Mouse (Mus musculus) liver, embryonic 16.5 days (tissue): ENCODE measurements around the gene Foxo3. TPM values are rescaled to one million over a fixed set of nuclear protein-coding genes. Genes with fewer than 3 reads are reported as not detected.

Source experiments
- ATAC-seq: fragments of 200-750 bp; cut with Nextera tagmentation; 2 replicates; pipeline ENCODE4 v1.8.0; 2017; ENCODE audit warnings: low read depth, mild to moderate bottlenecking, moderate number of reproducible peaks, moderate library complexity
- H3K27ac ChIP-seq: fragments of 300-500 bp; sonication (generic); 2 replicates; pipeline ENCODE4 v1.5.1; 2014; ENCODE audit warnings: mild to moderate bottlenecking, low read length
- H3K27me3 ChIP-seq: fragments of 300-500 bp; sonication (generic); 2 replicates; pipeline ENCODE4 v1.6.1; 2014; ENCODE audit warnings: low read depth, low read length, mixed read lengths; ENCODE audit not compliant: control insufficient read depth, insufficient read depth
- H3K36me3 ChIP-seq: fragments of 300-500 bp; sonication (generic); 2 replicates; pipeline ENCODE4 v1.6.1; 2014; ENCODE audit warnings: mild to moderate bottlenecking; ENCODE audit not compliant: control insufficient read depth, insufficient read depth
- H3K4me1 ChIP-seq: fragments of 300-500 bp; sonication (generic); 2 replicates; pipeline ENCODE4 v1.6.1; 2014; ENCODE audit warnings: low read depth, low read length, mixed read lengths; ENCODE audit not compliant: control insufficient read depth
- H3K4me2 ChIP-seq: fragments of 300-500 bp; sonication (generic); 2 replicates; pipeline ENCODE4 v1.6.1; 2014; ENCODE audit warnings: low read depth, low read length, mixed read lengths
- H3K4me3 ChIP-seq: fragments of 300-500 bp; sonication (generic); 2 replicates; pipeline ENCODE4 v1.5.1; 2014; ENCODE audit warnings: low read depth, mild to moderate bottlenecking, low read length
- H3K9ac ChIP-seq: fragments of 300-500 bp; sonication (generic); 2 replicates; pipeline ENCODE4 v1.6.1; 2014; ENCODE audit warnings: low read depth, low read length
- H3K9me3 ChIP-seq: fragments of 300-500 bp; sonication (generic); replicated peaks from 2 replicates; pipeline ENCODE4 v1.6.1; 2016; ENCODE audit warnings: low read length; ENCODE audit not compliant: control insufficient read depth
- WGBS: fragments of 180-500 bp; shearing (Covaris S2); extraction: QIAGEN DNeasy Blood & Tissue Kit; methylation state at CpG from one replicate; pipeline ENCODE4 v1.1.7; 2014; ENCODE audit not compliant: insufficient replicate concordance; 5-methylcytosine and 5-hydroxymethylcytosine counted together
- polyA plus RNA-seq: library from polyadenylated mRNA; unstranded; fragments of >200 nt; fragmentation: Nextera tagmentation; extraction: Ambion mirVana; gene quantifications from 2 replicates; pipeline ENCODE4 v1.2.1, GENCODE M21; 2015

The Foxo3 gene
- polyA plus RNA-seq = 12.7 and 13.7 TPM in 2 replicates

GRCm38 (mm10) chr10:42276507-42277345, at the start of gene Foxo3:
TSS of gene Foxo3 (minus strand) at chr10:42276755.
- H3K9me3 ChIP-seq = no peaks in the 10 kb centered on the region
- H3K4me1 ChIP-seq = peaks cover 28% of the 10 kb centered on the region
- ATAC-seq = peak; percentile 77
- WGBS = under 1% methylated on average over 76 of the region's 88 CpGs
- peaks cover 24% of the 10 kb centered on the region for H3K36me3 ChIP-seq
- peak within 1 kb of the TSS; percentile 100 for H3K4me2 ChIP-seq
- peak within 1 kb of the TSS; percentile 93 for H3K9ac ChIP-seq
- H3K27ac ChIP-seq = peak within 1 kb of the TSS; percentile 96
- no peaks in the 10 kb centered on the region for H3K27me3 ChIP-seq
- H3K4me3 ChIP-seq = peak within 1 kb of the TSS; percentile 100

- 76% methylated on average over 10 of the region's 10 CpGs for WGBS
- Histone ChIP-seq H3K36me3 (no peaks in the 10 kb centered on the region), H3K9me3 (no peaks in the 10 kb centered on the region), H3K4me3 (no peak overlapping the region), H3K4me1 (no peaks in the 10 kb centered on the region), H3K27ac (no peak overlapping the region), H3K27me3 (no peaks in the 10 kb centered on the region), H3K4me2 (no peak overlapping the region), H3K9ac (no peak overlapping the region)
- ATAC-seq = no peak
These were observed 48.8 kb upstream of the Foxo3 start for GRCm38 (mm10) chr10:42325305-42325704.

DNA sequence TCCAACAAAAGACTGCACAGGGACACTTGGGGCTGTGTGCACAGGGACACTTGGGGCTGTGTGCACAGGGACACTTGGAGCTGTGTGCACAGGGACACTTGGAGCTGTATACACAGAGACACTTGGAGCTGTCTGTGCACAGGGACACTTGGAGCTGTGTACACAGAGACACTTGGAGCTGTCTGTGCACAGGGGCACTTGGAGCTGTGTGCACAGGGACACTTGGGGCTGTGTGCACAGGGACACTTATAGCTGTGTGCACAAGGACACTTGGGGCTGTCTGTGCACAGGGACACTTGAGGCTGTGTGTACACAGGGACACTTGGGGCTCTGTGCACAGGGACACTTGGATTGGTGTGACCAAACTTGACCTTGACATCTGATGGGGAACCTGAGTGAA, 47.4 kb upstream of the Foxo3 start:
- no peak overlapping the region for H3K9ac ChIP-seq
- no peaks in the 10 kb centered on the region for H3K4me1 ChIP-seq
- no peaks in the 10 kb centered on the region for H3K36me3 ChIP-seq
- no peak overlapping the region for H3K4me2 ChIP-seq
- no peak overlapping the region for H3K4me3 ChIP-seq
- H3K27ac ChIP-seq = no peak overlapping the region
- no peak for ATAC-seq
- no peaks in the 10 kb centered on the region for H3K27me3 ChIP-seq
- H3K9me3 ChIP-seq = no peaks in the 10 kb centered on the region

GRCm38 (mm10) chr10:42313222-42313786, 36.7 kb upstream of the Foxo3 start:
- H3K27me3 ChIP-seq = no peaks in the 10 kb centered on the region
- no peak overlapping the region for H3K4me2 ChIP-seq
- H3K36me3 ChIP-seq = no peaks in the 10 kb centered on the region
- ATAC-seq = no peak
- no peak overlapping the region for H3K9ac ChIP-seq
- 50% methylated on average over 22 of the region's 22 CpGs for WGBS
- no peaks in the 10 kb centered on the region for H3K4me1 ChIP-seq
- no peaks in the 10 kb centered on the region for H3K9me3 ChIP-seq
- H3K27ac ChIP-seq = no peak overlapping the region
- H3K4me3 ChIP-seq = no peak overlapping the region

DNA sequence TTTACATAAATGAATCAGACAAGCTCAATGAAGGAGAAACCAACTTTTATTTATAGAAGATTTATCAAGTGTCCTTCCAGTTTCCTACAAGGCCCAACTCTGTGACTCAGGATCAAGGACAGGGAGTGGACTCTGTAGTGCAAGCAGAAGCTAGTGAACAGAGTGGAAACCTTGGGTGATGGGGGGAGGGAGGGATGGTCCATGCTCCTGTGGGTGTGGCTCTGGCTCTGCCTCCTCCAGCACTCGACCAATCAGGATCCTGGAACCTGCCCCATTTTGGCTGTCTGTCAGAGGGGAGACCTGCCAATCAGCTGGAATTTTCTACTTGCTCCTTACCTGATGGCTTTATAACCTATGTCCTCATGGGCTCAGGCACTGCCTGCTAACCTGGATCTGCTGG, 36.0 kb upstream of the Foxo3 start:
- 60% methylated on average over 1 of the region's 1 CpGs for WGBS
- ATAC-seq = no peak

GRCm38 (mm10) chr10:42308687-42308987, 32.1 kb upstream of the Foxo3 start:
- H3K4me2 ChIP-seq = peak overlapping the region; percentile 33
- H3K4me3 ChIP-seq = no peak overlapping the region
- H3K27me3 ChIP-seq = no peaks in the 10 kb centered on the region
- H3K4me1 ChIP-seq = no peaks in the 10 kb centered on the region
- WGBS = 31% methylated on average over 8 of the region's 8 CpGs
- no peaks in the 10 kb centered on the region for H3K36me3 ChIP-seq
- H3K9ac ChIP-seq = no peak overlapping the region
- no peak overlapping the region for H3K27ac ChIP-seq
- no peak for ATAC-seq
- H3K9me3 ChIP-seq = no peaks in the 10 kb centered on the region

More for the DNA sequence above, 36.0 kb upstream of the Foxo3 start:
- H3K27ac ChIP-seq = no peak overlapping the region
- H3K9me3 ChIP-seq = no peaks in the 10 kb centered on the region
- no peak overlapping the region for H3K4me2 ChIP-seq
- no peaks in the 10 kb centered on the region for H3K36me3 ChIP-seq
- no peaks in the 10 kb centered on the region for H3K4me1 ChIP-seq
- H3K4me3 ChIP-seq = no peak overlapping the region
- no peaks in the 10 kb centered on the region for H3K27me3 ChIP-seq
- no peak overlapping the region for H3K9ac ChIP-seq

DNA sequence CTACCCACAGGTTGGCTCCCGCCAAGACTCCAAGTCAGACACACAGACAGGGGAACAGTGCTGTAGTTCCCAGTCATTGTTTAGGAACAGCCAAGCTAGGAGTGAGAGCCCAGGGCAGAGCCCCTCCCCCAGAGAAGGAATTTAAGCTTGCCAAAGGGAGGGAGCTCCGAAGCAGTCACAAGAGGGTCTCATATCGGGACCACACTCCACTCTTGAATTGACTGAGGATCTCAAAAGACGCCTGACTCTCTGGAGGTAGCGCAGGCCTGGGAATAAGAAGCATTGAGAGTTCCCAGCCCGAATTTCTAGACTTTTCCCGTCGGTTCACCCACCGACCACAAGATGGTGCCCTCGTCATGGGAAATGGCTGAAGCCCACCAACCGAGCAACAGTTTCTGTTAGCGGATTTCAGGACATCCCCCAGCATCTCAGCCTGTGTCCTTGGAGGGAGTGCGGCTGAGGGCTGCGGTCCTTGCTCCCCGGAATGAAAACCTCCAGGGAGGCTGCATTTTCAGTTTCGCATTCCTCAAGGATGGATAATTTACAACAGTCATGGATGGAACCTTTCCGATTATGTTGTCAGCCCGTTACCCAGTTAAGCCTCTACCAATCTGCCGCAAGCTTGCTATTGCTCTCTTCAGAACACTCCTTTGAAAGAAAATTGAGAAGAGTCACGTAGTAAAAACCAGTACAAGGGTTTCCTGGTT, 31.6 kb upstream of the Foxo3 start:
- Histone ChIP-seq H3K4me1 (no peaks in the 10 kb centered on the region), H3K9me3 (no peaks in the 10 kb centered on the region), H3K4me3 (peak overlapping the region; percentile 14; the same call in 1 of the 2 replicates), H3K36me3 (no peaks in the 10 kb centered on the region), H3K4me2 (peak overlapping the region; percentile 33), H3K9ac (no peak overlapping the region), H3K27ac (no peak overlapping the region), H3K27me3 (no peaks in the 10 kb centered on the region)
- ATAC-seq = no peak
- 14% methylated on average over 20 of the region's 20 CpGs for WGBS

DNA sequence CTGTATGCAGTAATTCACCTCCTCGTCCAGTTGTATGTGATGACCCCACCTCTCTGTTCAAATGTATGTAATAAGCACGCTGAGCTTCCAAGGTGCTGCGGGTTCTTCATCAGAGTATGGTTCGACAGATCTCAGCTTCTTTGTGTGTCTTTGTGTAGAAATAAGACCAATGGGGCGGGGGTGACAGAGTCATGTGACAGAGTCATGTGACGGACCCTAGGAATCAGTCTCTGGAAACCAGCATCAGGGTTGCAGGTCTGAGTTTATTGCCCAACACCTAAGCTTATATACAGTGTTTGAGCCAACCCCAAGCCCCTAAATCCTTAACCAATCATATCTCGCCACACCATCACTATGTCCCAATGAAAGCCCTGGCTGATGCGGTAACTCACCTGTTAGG, 29.9 kb upstream of the Foxo3 start:
- Histone ChIP-seq H3K4me3 (no peak overlapping the region), H3K9ac (no peak overlapping the region), H3K4me2 (no peak overlapping the region), H3K27me3 (no peaks in the 10 kb centered on the region), H3K36me3 (no peaks in the 10 kb centered on the region), H3K27ac (no peak overlapping the region), H3K4me1 (no peaks in the 10 kb centered on the region), H3K9me3 (no peaks in the 10 kb centered on the region)
- ATAC-seq = no peak
- WGBS = 70% methylated on average over 8 of the region's 8 CpGs

DNA sequence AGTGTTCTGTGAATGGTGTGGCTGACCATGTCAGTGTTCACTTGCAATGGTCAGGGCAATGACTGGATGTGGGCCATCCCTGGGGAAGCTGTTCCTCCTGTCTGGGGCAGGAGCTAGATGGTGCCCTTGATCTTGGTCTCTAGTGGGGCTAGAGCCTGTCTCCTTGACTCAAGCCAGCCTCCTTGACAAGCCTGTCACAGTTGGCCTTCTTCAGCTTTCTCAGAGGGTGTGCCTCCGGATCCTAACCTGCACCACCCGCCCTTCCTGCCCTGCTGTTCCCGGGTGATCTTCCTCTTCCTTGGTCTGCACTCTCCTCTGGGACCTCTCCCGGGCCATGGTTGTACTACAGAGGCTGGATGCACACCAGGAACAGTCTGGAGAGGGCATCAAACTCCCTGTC, 24.2 kb upstream of the Foxo3 start:
- peaks cover 11% of the 10 kb centered on the region for H3K4me1 ChIP-seq
- WGBS = 51% methylated on average over 4 of the region's 4 CpGs
- no peak overlapping the region for H3K4me2 ChIP-seq
- H3K9ac ChIP-seq = no peak overlapping the region
- no peaks in the 10 kb centered on the region for H3K27me3 ChIP-seq
- no peak for ATAC-seq
- no peaks in the 10 kb centered on the region for H3K9me3 ChIP-seq
- H3K27ac ChIP-seq = no peak overlapping the region
- H3K36me3 ChIP-seq = no peaks in the 10 kb centered on the region
- no peak overlapping the region for H3K4me3 ChIP-seq
